31 mouse cellular contexts compared by ENCODE assay signal in the genomic region with DNA sequence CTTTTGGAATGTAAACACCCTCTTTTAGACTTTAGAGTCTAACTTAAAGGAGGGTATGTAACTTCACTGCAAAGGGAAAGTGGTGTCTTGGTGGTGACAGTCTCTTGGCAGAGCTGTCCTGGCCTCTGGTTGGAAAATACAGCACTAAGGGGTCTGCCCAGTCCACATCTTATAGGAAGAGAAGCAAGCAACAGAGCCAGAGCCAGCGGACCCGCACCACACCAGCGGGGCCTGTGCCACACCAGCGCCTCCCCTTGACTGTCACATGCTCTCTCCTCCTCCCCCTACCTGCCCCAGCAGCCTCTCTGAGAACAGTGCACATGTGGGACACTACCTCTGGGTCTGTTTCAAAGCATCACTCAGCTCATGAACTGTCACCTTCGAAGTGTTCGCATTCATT. TPM values are rescaled to one million over a fixed set of nuclear protein-coding genes. Genes with fewer than 3 reads are reported as not detected.
A peak's percentile ranks its signal among the peaks of the same experiment; 100 is the strongest.
DNase-seq lines count a peak whose midpoint lies in the region; ATAC-seq and TF ChIP-seq lines count a peak whose summit lies in the region.
"Had no signal": no experiment of that assay in that cellular context is flagged by ENCODE, and none has a peak within 500 bp of the region (broad histone marks: within the 10 kb centered on the region; RNA-seq: fewer than 3 reads in every experiment).

No protein-coding gene starts in this region.

- H3K36me3 ChIP-seq in forebrain, embryonic 11.5 days (ENCODE audit: control insufficient read depth, insufficient read depth, low read length): no peaks in the 10 kb centered on the region
- H3K36me3 ChIP-seq in forebrain, postnatal 0 days (ENCODE audit: insufficient read depth): no peaks in the 10 kb centered on the region
- no peaks in the 10 kb centered on the region for H3K36me3 ChIP-seq in lung, embryonic 14.5 days (ENCODE audit: insufficient read depth)
- H3K36me3 ChIP-seq in E14TG2a.4 (ENCODE audit: insufficient read depth, low read length): no peaks in the 10 kb centered on the region
- H3K36me3 ChIP-seq in forebrain, embryonic 13.5 days (ENCODE audit: poor library complexity, severe bottlenecking): no peaks in the 10 kb centered on the region
- H3K36me3 ChIP-seq: heart, embryonic 13.5 days; liver, embryonic 13.5 days; neural tube, embryonic 12.5 days had no signal

- ATAC-seq in forebrain, embryonic 11.5 days (replicated peaks; ENCODE audit: low FRiP score): peak; percentile 15; the same call in 1 of the 2 replicates
- no peak for ATAC-seq in forebrain, postnatal 0 days
- peak; percentile 16; the same call in 1 of the 2 replicates for ATAC-seq in lung, embryonic 14.5 days (ENCODE audit: insufficient read depth)
- peak; percentile 36 for ATAC-seq in forebrain, embryonic 13.5 days
- ATAC-seq: CD4-positive, CD25-positive, alpha-beta regulatory T cell, adult 4 months had no signal

- H3K4me2 ChIP-seq in forebrain, embryonic 11.5 days (ENCODE audit: low read depth, low read length, severe bottlenecking): no peak overlapping the region
- H3K4me2 ChIP-seq in forebrain, postnatal 0 days (ENCODE audit: low read depth): no peak overlapping the region
- no peak overlapping the region for H3K4me2 ChIP-seq in lung, embryonic 14.5 days
- peak overlapping the region; percentile 27; the same call in 1 of the 2 replicates for H3K4me2 ChIP-seq in forebrain, embryonic 13.5 days
- H3K4me2 ChIP-seq: heart, embryonic 13.5 days; liver, embryonic 13.5 days; neural tube, embryonic 12.5 days had no signal

- peak overlapping the region; percentile 27; the same call in 1 of the 2 replicates for H3K27ac ChIP-seq in forebrain, embryonic 11.5 days (ENCODE audit: low read depth, low read length)
- H3K27ac ChIP-seq in forebrain, postnatal 0 days (ENCODE audit: low read depth, low read length): no peak overlapping the region
- H3K27ac ChIP-seq in lung, embryonic 14.5 days (ENCODE audit: low read depth): no peak overlapping the region
- peak overlapping the region; percentile 31 for H3K27ac ChIP-seq in forebrain, embryonic 13.5 days
- H3K27ac ChIP-seq: heart, embryonic 13.5 days; liver, embryonic 13.5 days; neural tube, embryonic 12.5 days had no signal

- no peak for DNase-seq in forebrain, embryonic 11.5 days (ENCODE audit: low spot score)
- no peak for DNase-seq in forebrain, postnatal 0 days
- no peak for DNase-seq in lung, embryonic 14.5 days
- DNase-seq in lung, postnatal 10 days: no peak
- no peak for DNase-seq in T-cell, adult 2 months (ENCODE audit: low spot score)
- DNase-seq in urinary bladder, adult 2 months (ENCODE audit: low spot score): no peak
- DNase-seq: cerebellum, adult 9-11 months; gastrocnemius, postnatal 14 days; kidney, adult 18-20 months; layer of hippocampus, adult 9-11 months; liver, embryonic 13.5 days; lung, adult 2 months; lung, postnatal 36 days; thymus, postnatal 25 days had no signal

- no peaks in the 10 kb centered on the region for H3K9me3 ChIP-seq in forebrain, embryonic 11.5 days (ENCODE audit: control insufficient read depth, low read length)
- no peaks in the 10 kb centered on the region for H3K9me3 ChIP-seq in forebrain, postnatal 0 days (ENCODE audit: low read length)
- H3K9me3 ChIP-seq in lung, embryonic 14.5 days (ENCODE audit: low read depth, low read length): no peaks in the 10 kb centered on the region
- peaks cover 11% of the 10 kb centered on the region for H3K9me3 ChIP-seq in E14TG2a.4 (ENCODE audit: low read length)
- H3K9me3 ChIP-seq in forebrain, embryonic 13.5 days (replicated peaks): no peaks in the 10 kb centered on the region
- H3K9me3 ChIP-seq: heart, embryonic 13.5 days; liver, embryonic 13.5 days; neural tube, embryonic 12.5 days had no signal

- WGBS in forebrain, embryonic 11.5 days: 62% methylated on average over 6 of the region's 6 CpGs
- 50% methylated on average over 6 of the region's 6 CpGs for WGBS in forebrain, postnatal 0 days
- 67% methylated on average over 6 of the region's 6 CpGs for WGBS in lung, embryonic 14.5 days
- WGBS in forebrain, embryonic 13.5 days: 55% methylated on average over 6 of the region's 6 CpGs

- no peaks in the 10 kb centered on the region for H3K27me3 ChIP-seq in forebrain, embryonic 11.5 days (ENCODE audit: control insufficient read depth, insufficient read depth, low read length)
- no peaks in the 10 kb centered on the region for H3K27me3 ChIP-seq in forebrain, postnatal 0 days (ENCODE audit: insufficient read depth, low read length)
- no peaks in the 10 kb centered on the region for H3K27me3 ChIP-seq in lung, embryonic 14.5 days (ENCODE audit: insufficient read depth, low read length)
- H3K27me3 ChIP-seq in E14TG2a.4 (ENCODE audit: insufficient read depth, low read length): peaks cover 33% of the 10 kb centered on the region
- peaks cover 26% of the 10 kb centered on the region for H3K27me3 ChIP-seq in forebrain, embryonic 13.5 days

- TF ChIP-seq CTCF in forebrain, postnatal 0 days (IDR thresholded peaks at IDR 0.05; ENCODE audit: low read depth): no peak
- TF ChIP-seq CTCF in lung, embryonic 14.5 days (IDR thresholded peaks at IDR 0.05; ENCODE audit: low read depth): no peak
- TF ChIP-seq CTCF in E14TG2a.4 (conservative IDR thresholded peaks at IDR 0.05; ENCODE audit: low read length): no peak

- H3K4me3 ChIP-seq in forebrain, embryonic 11.5 days (ENCODE audit: low read depth, low read length): no peak overlapping the region
- no peak overlapping the region for H3K4me3 ChIP-seq in forebrain, postnatal 0 days (ENCODE audit: low read depth, low read length)
- H3K4me3 ChIP-seq in lung, embryonic 14.5 days (ENCODE audit: low read depth, low read length): no peak overlapping the region
- peak overlapping the region; percentile 20; the same call in 1 of the 2 replicates for H3K4me3 ChIP-seq in E14TG2a.4 (replicated peaks; ENCODE audit: low read length)
- H3K4me3 ChIP-seq in forebrain, embryonic 13.5 days: no peak overlapping the region
- H3K4me3 ChIP-seq: heart, embryonic 13.5 days; liver, embryonic 13.5 days; megakaryocyte, embryonic 14.5 days; neural tube, embryonic 12.5 days had no signal

- no peak overlapping the region for H3K9ac ChIP-seq in forebrain, embryonic 11.5 days (ENCODE audit: low read length)
- H3K9ac ChIP-seq in forebrain, postnatal 0 days: no peak overlapping the region
- no peak overlapping the region for H3K9ac ChIP-seq in lung, embryonic 14.5 days
- H3K9ac ChIP-seq in forebrain, embryonic 13.5 days: no peak overlapping the region
- H3K9ac ChIP-seq: heart, embryonic 13.5 days; liver, embryonic 13.5 days; neural tube, embryonic 12.5 days had no signal

- peaks cover 10% of the 10 kb centered on the region for H3K4me1 ChIP-seq in forebrain, embryonic 11.5 days (replicated peaks; ENCODE audit: control insufficient read depth, insufficient read depth, low read length)
- no peaks in the 10 kb centered on the region; the same call in 1 of the 2 replicates for H3K4me1 ChIP-seq in forebrain, postnatal 0 days (ENCODE audit: insufficient read depth)
- no peaks in the 10 kb centered on the region for H3K4me1 ChIP-seq in lung, embryonic 14.5 days (ENCODE audit: insufficient read depth)
- H3K4me1 ChIP-seq in E14TG2a.4 (replicated peaks; ENCODE audit: low read depth, low read length): peaks cover 48% of the 10 kb centered on the region
- peaks cover 33% of the 10 kb centered on the region for H3K4me1 ChIP-seq in forebrain, embryonic 13.5 days
- H3K4me1 ChIP-seq: liver, embryonic 13.5 days had no signal

RNA-seq across cellular contexts. Expression of gene Clrn3, which starts 48.5 kb away (rescaled TPM):
- polyA plus RNA-seq in forebrain, embryonic 11.5 days (2014; fragmentation: Nextera tagmentation; extraction: Ambion mirVana): not detected in 2 replicates
- total RNA-seq in forebrain, postnatal 0 days (2014; rRNA removed): 0.10 TPM in 1 of 2 replicates, not detected in the other
- not detected in 2 replicates for polyA plus RNA-seq in forebrain, postnatal 0 days (2015; fragmentation: Nextera tagmentation; extraction: Ambion mirVana)
- polyA plus RNA-seq in lung, embryonic 14.5 days (2014; fragmentation: Nextera tagmentation; extraction: Ambion mirVana): not detected in 2 replicates
- not detected in 2 replicates for polyA plus RNA-seq in forebrain, embryonic 13.5 days (2015; fragmentation: Nextera tagmentation; extraction: Ambion mirVana)
- polyA plus RNA-seq in urinary bladder, adult 2 months (2012; rRNA removed): not detected in 2 replicates
- total RNA-seq: adrenal gland, adult 18-20 months; adrenal gland, postnatal 36 days; ES-E14; gastrocnemius, postnatal 14 days; heart, postnatal 14 days; left cerebral cortex, adult 18-20 months; left cerebral cortex, postnatal 36 days; monocyte, adult 5-6 weeks had no signal
- polyA plus RNA-seq: CD4-positive, CD25-positive, alpha-beta regulatory T cell, adult 4 months; cortical plate, adult 2 months; embryonic facial prominence, embryonic 11.5 days; heart, embryonic 13.5 days; liver, embryonic 13.5 days; lung, adult 2 months; neural tube, embryonic 12.5 days; spleen, adult 2 months; testis, adult 2 months had no signal

RNA-seq across cellular contexts. Expression of gene Ptpre, which starts 57.4 kb away (rescaled TPM):
- polyA plus RNA-seq in forebrain, embryonic 11.5 days (2014; fragmentation: Nextera tagmentation; extraction: Ambion mirVana): 0.77 and 0.85 TPM in 2 replicates
- 9.6 and 10.9 TPM in 2 replicates for total RNA-seq in forebrain, postnatal 0 days (2014; rRNA removed)
- 3.2 and 6.9 TPM in 2 replicates for polyA plus RNA-seq in forebrain, postnatal 0 days (2015; fragmentation: Nextera tagmentation; extraction: Ambion mirVana)
- 2.3 and 2.5 TPM in 2 replicates for polyA plus RNA-seq in lung, embryonic 14.5 days (2014; fragmentation: Nextera tagmentation; extraction: Ambion mirVana)
- 2.3 and 2.5 TPM in 2 replicates for polyA plus RNA-seq in forebrain, embryonic 13.5 days (2015; fragmentation: Nextera tagmentation; extraction: Ambion mirVana)
- polyA plus RNA-seq in urinary bladder, adult 2 months (2012; rRNA removed): 6.5 and 7.4 TPM in 2 replicates

Comparison
In these comparisons a context has a peak if more than half of its experiments do, and no peak if none do; other contexts are left out.
1. H3K27ac ChIP-seq: peak in forebrain, embryonic 11.5 days (single experiment) and forebrain, embryonic 13.5 days (single experiment); none in forebrain, postnatal 0 days (single experiment) and lung, embryonic 14.5 days (single experiment).